Mouse (Mus musculus): ENCODE results near the gene Hdac4. TPM values are rescaled to one million over a fixed set of nuclear protein-coding genes. Genes with fewer than 3 reads are reported as not detected.

Gene Hdac4
- polyA plus RNA-seq, 1 experiment: 13.3 TPM

GRCm38 (mm10) chr1:92015938-92016672 lies 179.4 kb downstream of the Hdac4 start:
- DNase-seq (ENCODE audit: low read depth in 1 of 2, low spot score in 2 of 2): no peak
- Histone ChIP-seq H3K4me3 (ENCODE audit: extremely low read depth, insufficient read depth, insufficient read length) (no peak overlapping the region), H3K27ac (ENCODE audit: insufficient read depth, low read length) (no peak overlapping the region), H3K4me1 (ENCODE audit: control insufficient read depth, insufficient read depth, insufficient read length) (no peaks in the 10 kb centered on the region), H3K27me3 (ENCODE audit: control insufficient read depth, insufficient read depth, low read length) (no peaks in the 10 kb centered on the region), H3K36me3 (ENCODE audit: control insufficient read depth, insufficient read depth, low read length) (0 out of 2 replicates have a peak, but pooled peaks cover 1% of the 10 kb centered on the region)
- TF ChIP-seq POLR2A (IDR thresholded peaks at IDR 0.05; ENCODE audit: low read depth, low read length): no peak
- no peak for TF ChIP-seq CTCF (IDR thresholded peaks at IDR 0.05; ENCODE audit: extremely low read depth, insufficient read depth, insufficient read length, insufficient replicate concordance)
- 83% methylated on average over 4 of the region's 4 CpGs for WGBS

- no peak overlapping the region for H3K4me3 ChIP-seq (ENCODE audit: extremely low read depth, insufficient read depth, insufficient read length)
- DNase-seq (ENCODE audit: low read depth in 1 of 2, low spot score in 2 of 2): no peak
- H3K27me3 ChIP-seq (ENCODE audit: control insufficient read depth, insufficient read depth, low read length): no peaks in the 10 kb centered on the region
- H3K4me1 ChIP-seq (ENCODE audit: control insufficient read depth, insufficient read depth, insufficient read length): no peaks in the 10 kb centered on the region
- no peak overlapping the region for H3K27ac ChIP-seq (ENCODE audit: insufficient read depth, low read length)
- no peak for TF ChIP-seq CTCF (IDR thresholded peaks at IDR 0.05; ENCODE audit: extremely low read depth, insufficient read depth, insufficient read length, insufficient replicate concordance)
- no peak for TF ChIP-seq POLR2A (IDR thresholded peaks at IDR 0.05; ENCODE audit: low read depth, low read length)
- 0 out of 2 replicates have a peak, but pooled peaks cover 1% of the 10 kb centered on the region for H3K36me3 ChIP-seq (ENCODE audit: control insufficient read depth, insufficient read depth, low read length)
These were observed 180.2 kb downstream of the Hdac4 start for GRCm38 (mm10) chr1:92015252-92015651.

- no peak for DNase-seq (ENCODE audit: low read depth in 1 of 2, low spot score in 2 of 2)
- Histone ChIP-seq H3K4me1 (ENCODE audit: control insufficient read depth, insufficient read depth, insufficient read length) (no peaks in the 10 kb centered on the region), H3K27ac (ENCODE audit: insufficient read depth, low read length) (no peak overlapping the region), H3K27me3 (ENCODE audit: control insufficient read depth, insufficient read depth, low read length) (no peaks in the 10 kb centered on the region), H3K36me3 (ENCODE audit: control insufficient read depth, insufficient read depth, low read length) (0 out of 2 replicates have a peak, but pooled peaks cover 1% of the 10 kb centered on the region), H3K4me3 (ENCODE audit: extremely low read depth, insufficient read depth, insufficient read length) (no peak overlapping the region)
- no peak for TF ChIP-seq CTCF (IDR thresholded peaks at IDR 0.05; ENCODE audit: extremely low read depth, insufficient read depth, insufficient read length, insufficient replicate concordance)
- no peak for TF ChIP-seq POLR2A (IDR thresholded peaks at IDR 0.05; ENCODE audit: low read depth, low read length)
These were observed 181.0 kb downstream of the Hdac4 start for GRCm38 (mm10) chr1:92014496-92014895.

GRCm38 (mm10) chr1:92006666-92007065 lies 188.8 kb downstream of the Hdac4 start:
- TF ChIP-seq CTCF (IDR thresholded peaks at IDR 0.05; ENCODE audit: extremely low read depth, insufficient read depth, insufficient read length, insufficient replicate concordance) (no peak), POLR2A (IDR thresholded peaks at IDR 0.05; ENCODE audit: low read depth, low read length) (no peak)
- no peak overlapping the region for H3K4me3 ChIP-seq (ENCODE audit: extremely low read depth, insufficient read depth, insufficient read length)
- H3K27ac ChIP-seq (ENCODE audit: insufficient read depth, low read length): no peak overlapping the region
- DNase-seq (ENCODE audit: low read depth in 1 of 2, low spot score in 2 of 2): peak in 1 of 2 experiments; percentile 9
- no peaks in the 10 kb centered on the region for H3K27me3 ChIP-seq (ENCODE audit: control insufficient read depth, insufficient read depth, low read length)
- no peaks in the 10 kb centered on the region for H3K36me3 ChIP-seq (ENCODE audit: control insufficient read depth, insufficient read depth, low read length)
- 63% methylated on average over 1 of the region's 1 CpGs for WGBS
- H3K4me1 ChIP-seq (ENCODE audit: control insufficient read depth, insufficient read depth, insufficient read length): no peaks in the 10 kb centered on the region; the same call in 1 of the 2 replicates

GRCm38 (mm10) chr1:92005617-92005940 lies 189.9 kb downstream of the Hdac4 start:
- WGBS: 85% methylated on average over 2 of the region's 2 CpGs
- Histone ChIP-seq H3K36me3 (ENCODE audit: control insufficient read depth, insufficient read depth, low read length) (no peaks in the 10 kb centered on the region), H3K4me3 (ENCODE audit: extremely low read depth, insufficient read depth, insufficient read length) (no peak overlapping the region), H3K4me1 (ENCODE audit: control insufficient read depth, insufficient read depth, insufficient read length) (no peaks in the 10 kb centered on the region; the same call in 1 of the 2 replicates), H3K27me3 (ENCODE audit: control insufficient read depth, insufficient read depth, low read length) (no peaks in the 10 kb centered on the region), H3K27ac (ENCODE audit: insufficient read depth, low read length) (no peak overlapping the region)
- no peak for DNase-seq (ENCODE audit: low read depth in 1 of 2, low spot score in 2 of 2)
- TF ChIP-seq POLR2A (IDR thresholded peaks at IDR 0.05; ENCODE audit: low read depth, low read length) (no peak), CTCF (IDR thresholded peaks at IDR 0.05; ENCODE audit: extremely low read depth, insufficient read depth, insufficient read length, insufficient replicate concordance) (no peak)

DNA sequence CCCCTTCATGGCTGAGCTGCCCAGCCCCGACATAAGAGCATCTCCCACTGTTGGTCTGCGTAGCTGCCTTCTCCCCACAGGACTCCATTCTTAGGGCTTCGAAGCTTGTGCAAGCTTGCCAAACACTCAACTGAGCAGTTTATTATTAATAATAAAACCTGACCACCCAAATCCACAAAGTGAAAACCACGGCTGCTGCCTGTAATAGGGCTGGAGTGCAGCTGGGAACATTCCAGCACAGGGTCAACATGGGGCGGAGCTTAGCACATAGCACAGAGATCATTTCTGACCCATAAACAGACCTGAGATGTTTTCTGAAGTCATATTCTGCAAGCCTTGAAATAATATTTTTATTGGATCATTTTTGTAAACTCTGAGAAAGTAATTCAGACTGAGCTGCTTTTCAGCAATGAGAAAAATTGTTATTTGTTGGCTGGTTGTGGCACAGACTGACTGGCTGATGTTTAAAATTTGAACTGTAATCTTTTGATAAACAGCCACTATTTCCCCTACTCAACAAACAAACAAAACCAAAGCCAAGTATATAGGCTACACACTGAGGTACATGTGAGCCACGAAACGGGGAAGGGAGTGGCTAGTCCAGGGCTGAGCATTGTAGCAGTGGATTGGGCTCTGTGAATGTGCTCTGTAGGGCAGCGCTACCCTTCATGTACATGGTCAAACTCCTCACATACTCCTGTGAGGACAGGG lies 190.4 kb downstream of the Hdac4 start:
- TF ChIP-seq CTCF (IDR thresholded peaks at IDR 0.05; ENCODE audit: extremely low read depth, insufficient read depth, insufficient read length, insufficient replicate concordance) (no peak), POLR2A (IDR thresholded peaks at IDR 0.05; ENCODE audit: low read depth, low read length) (no peak)
- Histone ChIP-seq H3K27me3 (ENCODE audit: control insufficient read depth, insufficient read depth, low read length) (no peaks in the 10 kb centered on the region), H3K4me3 (ENCODE audit: extremely low read depth, insufficient read depth, insufficient read length) (no peak overlapping the region), H3K36me3 (ENCODE audit: control insufficient read depth, insufficient read depth, low read length) (no peaks in the 10 kb centered on the region), H3K4me1 (ENCODE audit: control insufficient read depth, insufficient read depth, insufficient read length) (no peaks in the 10 kb centered on the region; the same call in 1 of the 2 replicates), H3K27ac (ENCODE audit: insufficient read depth, low read length) (no peak overlapping the region)
- DNase-seq (ENCODE audit: low read depth in 1 of 2, low spot score in 2 of 2): no peak
- 90% methylated on average over 8 of the region's 8 CpGs for WGBS

- Histone ChIP-seq H3K4me1 (ENCODE audit: control insufficient read depth, insufficient read depth, insufficient read length) (no peaks in the 10 kb centered on the region; the same call in 1 of the 2 replicates), H3K27ac (ENCODE audit: insufficient read depth, low read length) (no peak overlapping the region), H3K27me3 (ENCODE audit: control insufficient read depth, insufficient read depth, low read length) (no peaks in the 10 kb centered on the region), H3K36me3 (ENCODE audit: control insufficient read depth, insufficient read depth, low read length) (no peaks in the 10 kb centered on the region), H3K4me3 (ENCODE audit: extremely low read depth, insufficient read depth, insufficient read length) (no peak overlapping the region)
- TF ChIP-seq CTCF (IDR thresholded peaks at IDR 0.05; ENCODE audit: extremely low read depth, insufficient read depth, insufficient read length, insufficient replicate concordance) (no peak), POLR2A (IDR thresholded peaks at IDR 0.05; ENCODE audit: low read depth, low read length) (no peak)
- no peak for DNase-seq (ENCODE audit: low read depth in 1 of 2, low spot score in 2 of 2)
- WGBS: 89% methylated on average over 1 of the region's 1 CpGs
These were observed 191.4 kb downstream of the Hdac4 start for GRCm38 (mm10) chr1:92004122-92004521.
